Mouse (Mus musculus) midbrain, embryonic 14.5 days (tissue): ENCODE results near the gene Krtap5-1. TPM values are rescaled to one million over a fixed set of nuclear protein-coding genes. Genes with fewer than 3 reads are reported as not detected.
"Not testable (repeated sequence)": the region's sequence is repeated elsewhere in the genome, so short reads cannot be mapped to it uniquely, and the experiment has no call there.

ENCODE experiments used
- ATAC-seq: fragments of 200-750 bp; cut with Nextera tagmentation; 2 replicates; pipeline ENCODE4 v1.8.0; 2017; ENCODE audit warnings: moderate number of reproducible peaks, moderate library complexity; ENCODE audit not compliant: low FRiP score, low TSS enrichment
- DNase-seq: peaks from one replicate; pipeline ENCODE4 v3.0.0-alpha.2; 2015
- H3K27ac ChIP-seq: fragments of 300-500 bp; sonication (generic); replicated peaks from 2 replicates; pipeline ENCODE4 v1.5.1; 2014; ENCODE audit warnings: mild to moderate bottlenecking, low read depth, low read length, moderate library complexity
- H3K27me3 ChIP-seq: fragments of 300-500 bp; sonication (generic); 2 replicates; pipeline ENCODE4 v1.6.1; 2014; ENCODE audit warnings: low read length, control low read depth, mixed read lengths; ENCODE audit not compliant: control insufficient read depth, insufficient read depth
- H3K36me3 ChIP-seq: fragments of 300-500 bp; sonication (generic); 2 replicates; pipeline ENCODE4 v1.6.1; 2014; ENCODE audit warnings: low read length, control low read depth; ENCODE audit not compliant: control insufficient read depth, insufficient read depth
- H3K4me1 ChIP-seq: fragments of 300-500 bp; sonication (generic); 2 replicates; pipeline ENCODE4 v1.6.1; 2014; ENCODE audit warnings: mild to moderate bottlenecking, antibody characterized with exemption, low read length, control low read depth; ENCODE audit not compliant: control insufficient read depth, insufficient read depth
- H3K4me2 ChIP-seq: fragments of 300-500 bp; sonication (generic); 2 replicates; pipeline ENCODE4 v1.6.1; 2014; ENCODE audit warnings: mild to moderate bottlenecking, low read length, moderate library complexity
- H3K4me3 ChIP-seq: fragments of 300-500 bp; sonication (generic); replicated peaks from 2 replicates; pipeline ENCODE4 v1.5.1; 2014; ENCODE audit warnings: low read depth, low read length
- H3K9ac ChIP-seq: fragments of 300-500 bp; sonication (generic); replicated peaks from 2 replicates; pipeline ENCODE4 v1.6.1; 2014; ENCODE audit warnings: mild to moderate bottlenecking, low read length, moderate library complexity
- H3K9me3 ChIP-seq: fragments of 300-500 bp; sonication (generic); 2 replicates; pipeline ENCODE4 v1.6.1; 2016; ENCODE audit warnings: low read length, control low read depth, mixed read lengths; ENCODE audit not compliant: control insufficient read depth
- whole genome bisulfite sequencing: fragments of 180-500 bp; shearing (Covaris S2); extraction: QIAGEN DNeasy Blood & Tissue Kit; methylation state at CpG from one replicate; pipeline ENCODE4 v1.1.7; 2014; 5-methylcytosine and 5-hydroxymethylcytosine counted together
- polyA plus RNA-seq: library from polyadenylated mRNA; unstranded; fragments of >200 nt; fragmentation: Nextera tagmentation; extraction: Ambion mirVana; gene quantifications from 2 replicates; pipeline ENCODE4 v1.2.1, GENCODE M21; 2014

Krtap5-1 gene
- polyA plus RNA-seq = not detected in 2 replicates

DNA sequence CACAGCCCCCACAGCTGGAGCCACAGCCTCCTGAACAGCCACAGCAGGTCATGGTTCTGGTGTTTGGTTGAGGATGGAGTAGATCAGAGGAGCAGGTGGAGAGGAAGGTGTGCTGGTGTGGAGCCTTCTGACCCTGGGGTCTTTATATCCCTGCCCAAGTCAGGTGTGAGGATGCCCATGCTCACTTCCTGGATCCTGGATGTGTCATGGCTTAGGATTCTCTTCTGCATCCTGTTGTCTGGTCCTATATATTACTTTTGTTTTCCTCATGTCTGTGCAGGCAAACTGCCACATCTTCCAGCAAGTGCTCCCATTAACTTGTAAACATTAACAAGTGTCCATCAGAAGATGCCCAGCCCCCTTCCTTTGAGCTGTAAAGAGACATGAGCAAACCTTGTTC is at the start of gene Krtap5-1:
Gene Krtap5-1, minus strand, starts transcription at position 101 of the 400 bp plus-strand sequence.
- ATAC-seq, H3K4me2 ChIP-seq, H3K27ac ChIP-seq: not testable (repeated sequence)

DNA sequence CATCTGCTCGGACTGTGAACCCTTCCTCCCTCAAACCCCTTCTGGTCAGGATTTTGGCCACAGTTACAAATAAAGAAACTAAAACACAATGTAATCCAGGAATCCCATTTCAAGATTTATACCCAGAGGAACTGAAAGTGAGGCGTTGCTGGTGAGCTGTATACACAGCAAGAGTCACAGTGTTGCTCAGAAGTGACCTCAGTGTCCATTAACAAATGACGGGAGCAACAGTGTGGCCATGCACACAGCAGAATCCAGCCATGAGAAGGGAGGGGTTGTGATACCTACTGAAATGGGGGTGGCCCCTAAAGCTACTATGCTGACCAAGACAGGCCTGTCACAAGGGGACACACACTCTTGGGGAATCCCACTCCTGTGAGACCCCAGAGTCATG is 45.3 kb upstream of the Krtap5-1 start:
- no peaks in the 10 kb centered on the region for H3K9me3 ChIP-seq
- no peak overlapping the region for H3K9ac ChIP-seq
- ATAC-seq = no peak
- H3K4me1 ChIP-seq = no peaks in the 10 kb centered on the region
- no peaks in the 10 kb centered on the region for H3K27me3 ChIP-seq
- H3K27ac ChIP-seq = no peak overlapping the region
- H3K4me2 ChIP-seq = no peak overlapping the region
- no peak for DNase-seq
- H3K4me3 ChIP-seq = no peak overlapping the region
- no peaks in the 10 kb centered on the region for H3K36me3 ChIP-seq
- 89% methylated on average over 3 of the region's 3 CpGs for WGBS

More for the DNA sequence above, at the start of gene Krtap5-1:
- not testable (repeated sequence) for H3K27me3 ChIP-seq, H3K36me3 ChIP-seq, H3K4me3 ChIP-seq, H3K9ac ChIP-seq, H3K4me1 ChIP-seq, DNase-seq, H3K9me3 ChIP-seq

DNA sequence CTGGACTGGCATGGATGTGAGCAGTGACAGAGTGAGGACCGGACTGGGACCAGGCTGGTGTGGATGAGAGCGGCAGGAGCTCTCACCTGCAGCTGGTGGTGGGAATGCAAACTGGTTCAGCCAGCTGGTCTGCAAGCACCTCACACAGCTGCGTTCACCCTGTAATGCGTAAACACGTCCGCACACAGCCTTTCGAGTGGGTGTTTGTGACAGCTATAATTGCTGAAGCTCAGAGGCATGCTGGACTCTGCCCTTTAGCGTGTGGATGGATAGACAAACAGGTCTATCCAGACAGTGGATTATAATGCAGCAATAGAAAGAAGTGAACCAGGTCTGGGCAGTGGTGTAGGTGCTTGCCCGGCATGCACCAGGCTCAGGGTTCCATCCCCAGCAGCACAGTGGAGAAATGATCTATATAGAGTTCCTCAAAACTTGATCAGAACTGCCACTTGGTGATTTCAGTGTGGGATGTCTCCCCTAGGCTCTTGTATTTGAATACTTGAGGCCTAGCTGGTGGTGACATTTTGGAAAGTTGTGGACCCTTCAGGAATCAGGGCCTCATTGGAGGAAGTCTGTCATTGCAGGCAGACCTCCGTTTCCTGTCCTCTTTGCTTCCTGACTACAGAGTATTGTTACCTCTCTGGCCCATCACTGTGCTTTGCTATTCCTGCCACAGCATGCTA is 44.8 kb upstream of the Krtap5-1 start:
- no peaks in the 10 kb centered on the region for H3K27me3 ChIP-seq
- no peak overlapping the region for H3K4me2 ChIP-seq
- no peak overlapping the region for H3K27ac ChIP-seq
- no peak overlapping the region for H3K4me3 ChIP-seq
- no peak overlapping the region for H3K9ac ChIP-seq
- H3K9me3 ChIP-seq = no peaks in the 10 kb centered on the region
- DNase-seq (no peak), ATAC-seq (no peak)
- H3K36me3 ChIP-seq = no peaks in the 10 kb centered on the region
- H3K4me1 ChIP-seq = no peaks in the 10 kb centered on the region
- WGBS = 87% methylated on average over 10 of the region's 10 CpGs

DNA sequence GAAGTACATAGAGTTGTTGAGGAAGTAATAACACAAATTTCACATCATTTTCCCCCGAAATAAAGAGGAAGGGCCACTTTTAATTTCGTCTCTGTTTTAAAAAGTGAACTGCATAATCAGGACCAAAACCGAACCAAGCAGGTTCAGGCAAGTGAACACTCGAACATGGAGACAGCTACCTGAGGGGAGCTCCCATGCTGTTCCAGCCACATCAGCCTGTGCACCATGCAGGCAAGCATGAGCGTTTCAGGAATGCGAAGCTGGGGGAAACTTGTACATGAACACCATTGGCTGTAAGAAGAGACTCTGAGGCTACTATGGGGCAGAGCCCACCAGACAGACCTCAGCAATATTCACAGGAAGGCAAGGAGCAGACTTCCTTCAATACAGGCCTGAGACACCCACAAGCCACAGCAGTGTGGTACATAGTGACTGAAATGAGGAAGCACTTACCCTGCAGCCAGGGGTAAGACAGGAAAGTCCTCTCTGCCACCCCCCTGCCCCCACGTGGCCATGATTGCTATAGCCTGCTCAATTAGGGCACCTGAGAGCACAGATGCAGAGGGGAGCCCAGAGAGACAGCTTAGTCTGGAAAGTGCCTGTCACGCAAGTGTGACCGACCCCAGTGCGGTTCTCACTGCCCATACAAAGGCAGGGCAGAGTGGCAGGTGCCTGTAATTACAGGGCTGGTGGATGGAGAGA is 43.5 kb upstream of the Krtap5-1 start:
- no peaks in the 10 kb centered on the region for H3K27me3 ChIP-seq
- H3K27ac ChIP-seq = no peak overlapping the region
- no peaks in the 10 kb centered on the region for H3K9me3 ChIP-seq
- H3K4me1 ChIP-seq = no peaks in the 10 kb centered on the region
- ATAC-seq = no peak
- H3K4me2 ChIP-seq = no peak overlapping the region
- H3K36me3 ChIP-seq = no peaks in the 10 kb centered on the region
- H3K9ac ChIP-seq = no peak overlapping the region
- no peak for DNase-seq
- H3K4me3 ChIP-seq = no peak overlapping the region
- 64% methylated on average over 10 of the region's 10 CpGs for WGBS

DNA sequence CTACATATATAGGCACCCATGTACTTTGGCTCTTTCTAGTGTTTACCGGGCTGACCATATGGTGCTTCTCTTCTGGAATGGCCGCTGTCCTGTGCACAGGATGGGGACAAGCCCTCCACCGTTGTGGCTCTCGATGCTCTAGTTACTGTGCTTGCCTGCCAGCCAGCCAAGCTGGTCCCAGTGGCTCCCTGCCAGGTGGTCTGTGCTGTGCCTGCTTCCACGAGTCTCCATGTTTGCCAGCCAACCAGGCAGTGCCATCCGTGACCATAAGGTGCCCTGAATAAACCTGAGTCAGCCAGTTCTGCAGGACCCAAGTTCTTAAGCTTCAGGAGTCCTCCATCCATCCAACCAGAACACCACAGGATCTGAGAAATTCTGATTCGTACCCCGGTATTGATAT is 38.2 kb upstream of the Krtap5-1 start:
- no peak for ATAC-seq
- DNase-seq = no peak
- no peak overlapping the region for H3K4me3 ChIP-seq
- H3K4me2 ChIP-seq = no peak overlapping the region
- H3K9me3 ChIP-seq = no peaks in the 10 kb centered on the region
- no peak overlapping the region for H3K9ac ChIP-seq
- 80% methylated on average over 8 of the region's 8 CpGs for WGBS
- H3K27ac ChIP-seq = no peak overlapping the region
- H3K36me3 ChIP-seq = no peaks in the 10 kb centered on the region
- no peaks in the 10 kb centered on the region for H3K4me1 ChIP-seq
- H3K27me3 ChIP-seq = no peaks in the 10 kb centered on the region

DNA sequence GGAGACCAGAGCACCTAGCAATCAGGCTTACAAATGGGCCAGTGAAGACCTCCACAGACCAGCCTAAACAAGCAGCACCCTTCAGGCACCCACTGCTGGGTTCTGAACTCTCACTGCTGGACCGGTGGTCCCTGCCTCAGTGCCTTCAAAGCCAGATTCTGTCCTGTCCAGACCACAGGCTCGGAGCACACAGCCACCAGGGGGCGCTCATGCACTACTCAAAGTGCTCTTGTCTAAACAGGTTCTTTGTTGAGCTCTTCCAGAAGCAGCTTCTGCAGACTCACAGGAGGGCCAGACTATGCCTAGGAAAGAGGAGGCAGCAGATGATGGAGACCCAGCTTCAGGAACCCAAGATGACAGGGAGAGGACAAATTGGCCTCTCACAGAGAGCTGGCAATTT is 37.3 kb upstream of the Krtap5-1 start:
- no peak overlapping the region for H3K4me2 ChIP-seq
- no peaks in the 10 kb centered on the region for H3K27me3 ChIP-seq
- H3K9me3 ChIP-seq = no peaks in the 10 kb centered on the region
- 3% methylated on average over 3 of the region's 3 CpGs for WGBS
- no peak overlapping the region for H3K27ac ChIP-seq
- DNase-seq (peak; percentile 97), ATAC-seq (peak; percentile 73)
- no peak overlapping the region for H3K9ac ChIP-seq
- H3K4me3 ChIP-seq = no peak overlapping the region
- H3K4me1 ChIP-seq = no peaks in the 10 kb centered on the region
- H3K36me3 ChIP-seq = no peaks in the 10 kb centered on the region

DNA sequence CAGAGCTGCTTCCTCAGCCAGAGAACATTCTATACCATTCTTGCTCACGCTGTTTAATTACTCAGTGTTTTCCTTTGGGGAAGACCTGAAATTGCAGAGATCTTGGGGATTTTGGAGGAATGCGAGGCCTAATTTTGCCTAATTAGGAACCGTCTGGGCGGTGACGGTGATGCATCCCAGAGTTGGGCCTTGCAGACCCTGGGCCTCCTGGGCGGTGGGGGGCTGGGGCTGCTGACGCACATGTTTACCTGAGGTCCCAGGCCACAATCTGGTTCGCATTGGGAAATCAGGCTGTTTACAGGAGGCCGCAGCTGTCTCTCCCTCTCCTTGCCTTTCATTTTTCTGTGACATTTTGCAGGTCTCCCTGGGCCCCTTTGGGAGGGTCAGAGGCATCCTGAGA is 35.8 kb upstream of the Krtap5-1 start:
- DNase-seq, H3K4me1 ChIP-seq, H3K4me3 ChIP-seq, ATAC-seq, H3K4me2 ChIP-seq, H3K9me3 ChIP-seq, H3K27ac ChIP-seq, H3K9ac ChIP-seq, H3K27me3 ChIP-seq, H3K36me3 ChIP-seq: not testable (repeated sequence)
- WGBS = 81% methylated on average over 3 of the region's 9 CpGs

DNA sequence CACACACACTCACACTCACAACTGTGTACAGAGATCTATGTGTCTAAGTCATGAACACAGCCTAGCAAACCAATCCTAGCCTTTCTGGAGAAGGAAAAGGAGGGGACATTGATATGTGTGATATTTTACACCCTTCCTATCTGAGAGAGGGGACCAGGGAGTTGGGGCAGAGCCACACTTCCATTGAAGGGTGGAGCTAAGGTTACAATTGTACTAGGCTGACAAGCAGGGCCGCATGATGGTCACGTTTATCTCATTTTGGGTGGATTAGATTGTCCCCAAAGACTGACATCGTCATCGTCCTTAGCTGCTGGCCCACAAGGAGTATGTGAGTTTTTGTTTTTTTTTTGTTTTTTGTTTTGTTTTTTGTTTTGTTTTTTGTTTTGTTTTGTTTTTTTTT is 34.4 kb upstream of the Krtap5-1 start:
- Histone ChIP-seq H3K4me2 (no peak overlapping the region), H3K27me3 (no peaks in the 10 kb centered on the region), H3K36me3 (no peaks in the 10 kb centered on the region), H3K9me3 (no peaks in the 10 kb centered on the region), H3K9ac (no peak overlapping the region), H3K4me3 (no peak overlapping the region), H3K27ac (no peak overlapping the region), H3K4me1 (no peaks in the 10 kb centered on the region)
- 90% methylated on average over 4 of the region's 4 CpGs for WGBS
- no peak for DNase-seq
- ATAC-seq = no peak

DNA sequence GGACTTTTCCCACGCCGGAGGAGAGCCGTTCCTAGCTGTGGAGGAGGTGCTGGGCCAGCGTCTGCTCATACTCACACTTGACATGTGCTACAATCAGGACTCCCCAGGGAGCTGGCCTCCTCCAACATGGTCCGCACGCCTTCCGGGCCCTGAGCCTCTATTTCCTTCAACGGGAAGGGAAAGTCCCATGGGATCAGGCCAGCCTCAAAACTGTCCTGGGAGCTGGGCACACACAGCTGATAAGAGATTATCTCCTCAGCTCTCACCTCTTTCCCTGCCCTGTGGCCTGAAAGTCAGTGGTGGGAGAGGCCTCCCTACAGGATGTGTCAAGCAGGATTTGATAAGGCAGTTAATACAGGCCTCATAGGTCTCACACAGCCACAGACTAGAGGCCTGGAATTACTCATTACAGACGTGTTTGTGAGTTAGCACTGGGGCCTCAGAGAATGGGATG is 33.4 kb upstream of the Krtap5-1 start:
- H3K4me2 ChIP-seq = no peak overlapping the region
- no peaks in the 10 kb centered on the region for H3K36me3 ChIP-seq
- no peaks in the 10 kb centered on the region for H3K4me1 ChIP-seq
- H3K4me3 ChIP-seq = no peak overlapping the region
- ATAC-seq (no peak), DNase-seq (no peak)
- H3K27ac ChIP-seq = no peak overlapping the region
- no peak overlapping the region for H3K9ac ChIP-seq
- H3K9me3 ChIP-seq = no peaks in the 10 kb centered on the region
- H3K27me3 ChIP-seq = no peaks in the 10 kb centered on the region
- 68% methylated on average over 9 of the region's 9 CpGs for WGBS
